Mouse (Mus musculus) megakaryocyte, embryonic 14.5 days (primary cell): ENCODE results near the gene Sptbn4. TPM values are rescaled to one million over a fixed set of nuclear protein-coding genes. Genes with fewer than 3 reads are reported as not detected.

Source experiments
- H3K27me3 ChIP-seq: replicated peaks from 2 replicates; pipeline ENCODE3; 2012; ENCODE audit warnings: inconsistent platforms
- H3K36me3 ChIP-seq: replicated peaks from 2 replicates; pipeline ENCODE3; 2012; ENCODE audit warnings: low read length, inconsistent platforms, mixed read lengths
- H3K4me1 ChIP-seq: 2 replicates; pipeline ENCODE4 v1.6.1; 2012; ENCODE audit warnings: inconsistent platforms
- H3K4me3 ChIP-seq: replicated peaks from 2 replicates; pipeline ENCODE3; 2012; ENCODE audit warnings: moderate library complexity, mild to moderate bottlenecking, inconsistent platforms
- H3K9me3 ChIP-seq: 2 replicates; pipeline ENCODE4 v1.6.1; 2012; ENCODE audit warnings: inconsistent platforms
- FLI1 ChIP-seq: IDR thresholded peaks from 2 replicates; pipeline ENCODE4 v1.6.1; 2012; ENCODE audit warnings: low read length, inconsistent platforms, mixed read lengths
- GATA1 ChIP-seq: IDR thresholded peaks from 3 replicates; pipeline ENCODE4 v1.6.1; 2012; ENCODE audit warnings: mixed read lengths, low read length, inconsistent platforms, borderline replicate concordance
- polyA plus RNA-seq: library from polyadenylated mRNA; stranded (reverse); fragments of >175 nt; gene quantifications from 2 replicates; pipeline ENCODE4 v1.2.3, GENCODE M21; 2012; ENCODE audit warnings: low replicate concordance; ENCODE audit not compliant: insufficient read depth

The Sptbn4 gene
- polyA plus RNA-seq, 1 experiment: 0.27 TPM

- peaks cover 82% of the 10 kb centered on the region for H3K4me1 ChIP-seq
- H3K36me3 ChIP-seq: no peaks in the 10 kb centered on the region
- H3K4me3 ChIP-seq: peak overlapping the region; percentile 91
- peaks cover 5% of the 10 kb centered on the region; the same call in 1 of the 2 replicates for H3K9me3 ChIP-seq
- TF ChIP-seq GATA1 (no peak), FLI1 (no peak)
- peaks cover 91% of the 10 kb centered on the region for H3K27me3 ChIP-seq
Observed at GRCm38 (mm10) chr7:27331541-27331851, 116.0 kb downstream of the Sptbn4 start.

- H3K4me1 ChIP-seq: peaks cover 82% of the 10 kb centered on the region
- H3K36me3 ChIP-seq: no peaks in the 10 kb centered on the region
- peak overlapping the region; percentile 91 for H3K4me3 ChIP-seq
- TF ChIP-seq FLI1 (no peak), GATA1 (no peak)
- peaks cover 92% of the 10 kb centered on the region for H3K27me3 ChIP-seq
- H3K9me3 ChIP-seq: peaks cover 9% of the 10 kb centered on the region; the same call in 1 of the 2 replicates
Observed at GRCm38 (mm10) chr7:27330709-27331540, 116.6 kb downstream of the Sptbn4 start.

DNA sequence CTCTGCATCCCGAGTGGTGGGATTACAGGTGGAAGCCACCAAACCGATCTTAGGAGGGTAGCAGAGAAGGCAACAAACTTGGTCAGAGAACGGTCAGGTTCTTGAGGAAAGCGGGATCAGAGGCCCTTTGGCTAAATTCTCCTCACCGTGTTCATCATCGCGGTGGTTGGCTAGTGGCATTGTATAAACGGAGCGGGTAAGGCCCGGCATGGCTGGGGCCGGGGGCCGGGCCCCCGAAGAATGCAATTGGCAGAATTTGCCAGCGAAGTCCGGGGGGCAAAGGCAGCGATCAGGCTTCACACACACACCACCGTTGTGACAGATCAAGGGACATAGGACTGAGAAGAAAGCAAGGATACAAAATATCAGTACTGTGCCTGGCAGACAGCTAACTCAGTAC lies 117.5 kb downstream of the Sptbn4 start:
- Histone ChIP-seq H3K36me3 (no peaks in the 10 kb centered on the region), H3K4me1 (peaks cover 79% of the 10 kb centered on the region), H3K27me3 (peaks cover 93% of the 10 kb centered on the region), H3K9me3 (peaks cover 9% of the 10 kb centered on the region; the same call in 1 of the 2 replicates), H3K4me3 (peak overlapping the region; percentile 91)
- TF ChIP-seq FLI1 (no peak), GATA1 (no peak)

GRCm38 (mm10) chr7:27329326-27329947 lies 118.0 kb downstream of the Sptbn4 start:
- Histone ChIP-seq H3K9me3 (peaks cover 9% of the 10 kb centered on the region; the same call in 1 of the 2 replicates), H3K4me1 (peaks cover 74% of the 10 kb centered on the region), H3K4me3 (peak overlapping the region; percentile 91), H3K27me3 (peaks cover 93% of the 10 kb centered on the region), H3K36me3 (no peaks in the 10 kb centered on the region)
- no peak for TF ChIP-seq GATA1
- no peak for TF ChIP-seq FLI1

DNA sequence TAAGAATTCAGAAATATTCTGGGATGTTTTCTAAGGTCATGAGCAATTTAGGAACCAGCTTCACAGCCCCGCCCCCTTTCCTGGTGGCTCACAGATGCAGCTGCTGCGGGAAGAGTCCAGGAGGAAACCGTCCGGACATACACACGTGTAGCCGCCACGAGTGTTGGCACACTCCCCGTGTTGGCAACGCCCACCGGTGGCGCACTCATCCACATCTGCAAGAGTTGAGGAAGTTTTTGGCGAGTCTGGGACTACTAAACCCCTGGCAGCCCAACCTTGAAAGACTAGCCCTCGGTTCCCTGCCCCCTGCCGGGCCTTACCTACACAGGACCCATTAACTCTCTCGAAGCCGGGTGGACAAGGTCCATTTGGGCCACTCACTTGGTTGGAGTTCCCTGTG lies 118.8 kb downstream of the Sptbn4 start:
- Histone ChIP-seq H3K9me3 (peaks cover 9% of the 10 kb centered on the region; the same call in 1 of the 2 replicates), H3K36me3 (no peaks in the 10 kb centered on the region), H3K4me1 (peaks cover 66% of the 10 kb centered on the region), H3K4me3 (no peak overlapping the region), H3K27me3 (peaks cover 93% of the 10 kb centered on the region)
- TF ChIP-seq GATA1: no peak
- TF ChIP-seq FLI1: no peak

DNA sequence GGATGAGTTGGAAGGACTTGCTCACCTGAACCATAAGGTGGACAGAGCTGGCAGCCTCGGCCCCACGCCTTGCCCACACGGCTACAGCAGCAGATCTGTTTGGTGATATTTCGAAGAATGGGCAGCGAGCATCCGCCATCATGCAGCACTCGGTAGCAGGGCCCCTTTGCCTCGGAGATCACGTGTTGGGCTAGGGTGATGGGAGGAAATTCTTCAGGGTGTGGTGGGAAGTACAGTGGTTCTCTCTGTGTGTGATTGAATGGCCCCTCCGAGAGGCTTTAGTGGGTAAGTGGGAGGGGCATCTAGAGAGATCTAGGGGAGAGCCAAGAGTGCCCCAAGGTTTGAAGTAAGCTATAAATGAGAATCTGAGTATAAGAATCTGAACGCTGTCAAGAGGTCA lies 119.3 kb downstream of the Sptbn4 start:
- no peak for TF ChIP-seq FLI1
- no peak for TF ChIP-seq GATA1
- Histone ChIP-seq H3K4me3 (no peak overlapping the region), H3K36me3 (no peaks in the 10 kb centered on the region), H3K9me3 (peaks cover 9% of the 10 kb centered on the region; the same call in 1 of the 2 replicates), H3K4me1 (peaks cover 61% of the 10 kb centered on the region), H3K27me3 (peaks cover 93% of the 10 kb centered on the region)

GRCm38 (mm10) chr7:27327500-27327899 lies 120.0 kb downstream of the Sptbn4 start:
- Histone ChIP-seq H3K36me3 (no peaks in the 10 kb centered on the region), H3K27me3 (peaks cover 93% of the 10 kb centered on the region), H3K9me3 (peaks cover 9% of the 10 kb centered on the region; the same call in 1 of the 2 replicates), H3K4me1 (peaks cover 57% of the 10 kb centered on the region), H3K4me3 (no peak overlapping the region)
- TF ChIP-seq GATA1 (no peak), FLI1 (no peak)

- no peaks in the 10 kb centered on the region for H3K36me3 ChIP-seq
- peaks cover 54% of the 10 kb centered on the region for H3K4me1 ChIP-seq
- peaks cover 90% of the 10 kb centered on the region for H3K27me3 ChIP-seq
- peaks cover 9% of the 10 kb centered on the region; the same call in 1 of the 2 replicates for H3K9me3 ChIP-seq
- H3K4me3 ChIP-seq: peak overlapping the region; percentile 83
- no peak for TF ChIP-seq GATA1
- TF ChIP-seq FLI1: no peak
Observed at GRCm38 (mm10) chr7:27326101-27326880, 121.2 kb downstream of the Sptbn4 start.

DNA sequence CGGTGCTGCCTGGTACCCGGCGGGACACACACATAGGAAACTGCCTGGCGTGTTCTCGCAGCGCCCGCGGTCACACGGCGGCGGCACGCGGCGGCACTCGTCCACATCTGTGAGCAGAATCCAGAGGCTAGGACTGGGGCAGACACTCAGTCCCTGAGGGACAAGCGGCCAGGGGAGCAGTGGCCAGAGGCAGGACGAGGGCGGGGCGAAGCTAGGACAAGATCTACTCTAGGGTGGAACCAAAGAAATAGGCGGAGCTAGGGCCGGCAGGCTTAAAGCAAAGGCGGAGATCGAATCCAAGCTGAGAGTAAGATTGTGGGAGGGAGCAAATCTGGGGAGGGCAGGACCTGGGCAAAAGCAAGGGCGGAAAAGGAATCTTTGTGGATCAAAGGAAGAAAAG lies 121.8 kb downstream of the Sptbn4 start:
- H3K27me3 ChIP-seq: peaks cover 90% of the 10 kb centered on the region
- H3K4me1 ChIP-seq: peaks cover 48% of the 10 kb centered on the region
- TF ChIP-seq FLI1: no peak
- TF ChIP-seq GATA1: no peak
- H3K9me3 ChIP-seq: peaks cover 9% of the 10 kb centered on the region; the same call in 1 of the 2 replicates
- H3K36me3 ChIP-seq: no peaks in the 10 kb centered on the region
- H3K4me3 ChIP-seq: peak overlapping the region; percentile 83

GRCm38 (mm10) chr7:27324928-27325327 lies 122.6 kb downstream of the Sptbn4 start:
- Histone ChIP-seq H3K4me3 (no peak overlapping the region), H3K27me3 (peaks cover 88% of the 10 kb centered on the region)
- TF ChIP-seq FLI1: no peak
- no peak for TF ChIP-seq GATA1

More at GRCm38 (mm10) chr7:27324928-27325327, 122.6 kb downstream of the Sptbn4 start:
- H3K36me3 ChIP-seq: no peaks in the 10 kb centered on the region
- peaks cover 40% of the 10 kb centered on the region for H3K4me1 ChIP-seq
- peaks cover 9% of the 10 kb centered on the region; the same call in 1 of the 2 replicates for H3K9me3 ChIP-seq
